Mouse (Mus musculus): ENCODE results near the gene Lingo1.

- no peak for TF ChIP-seq CTCF (conservative IDR thresholded peaks at IDR 0.05; ENCODE audit: insufficient read depth, insufficient read length, low read depth, low read length)
- no peak for TF ChIP-seq POLR2A (IDR thresholded peaks at IDR 0.05; ENCODE audit: low read depth, low read length)
Measured at GRCm38 (mm10) chr9:56701394-56701793, 94.9 kb downstream of the Lingo1 start.
